Mouse (Mus musculus) G1E (cell line): ENCODE measurements around the gene Pitpnc1.

Experiments used
- CTCF ChIP-seq: IDR thresholded peaks from 2 replicates; pipeline ENCODE4 v1.5.1; 2012; ENCODE audit warnings: low read depth, low read length, inconsistent platforms, mixed read lengths
- GATA1 ChIP-seq: IDR thresholded peaks from 2 replicates; pipeline ENCODE4 v1.6.1; 2012; ENCODE audit warnings: borderline replicate concordance, low read length, inconsistent platforms, mixed read lengths
- GATA2 ChIP-seq: IDR thresholded peaks from 2 replicates; pipeline ENCODE4 v1.6.1; 2012; ENCODE audit warnings: low read depth, low read length, inconsistent platforms, borderline replicate concordance
- TAL1 ChIP-seq: conservative IDR thresholded peaks from 2 replicates; pipeline ENCODE4 v1.6.1; 2012; ENCODE audit warnings: low read depth, low read length, inconsistent platforms, mixed read lengths

DNA sequence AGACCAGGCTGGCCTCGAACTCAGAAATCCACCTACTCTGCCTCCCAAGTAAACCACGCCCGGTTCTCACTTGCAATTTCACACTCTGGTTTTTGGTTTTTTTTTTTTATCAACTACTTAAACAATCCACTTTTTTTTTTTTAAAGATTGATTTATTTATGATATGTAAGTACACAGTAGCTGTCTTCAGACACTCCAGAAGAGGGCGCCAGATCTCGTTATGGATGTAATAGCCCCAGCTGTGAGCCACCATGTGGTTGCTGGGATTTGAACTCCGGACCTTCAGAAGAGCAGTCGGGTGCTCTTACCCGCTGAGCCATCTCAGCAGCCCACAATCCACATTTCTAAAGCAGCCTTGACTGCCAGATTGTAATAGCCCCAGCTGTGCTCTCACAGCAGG is 32.3 kb upstream of the Pitpnc1 start:
- no peak for TF ChIP-seq CTCF
- no peak for TF ChIP-seq GATA2
- no peak for TF ChIP-seq GATA1
- TF ChIP-seq TAL1, result no peak
